Mouse (Mus musculus): ENCODE results near the gene Olfr1225.
"Not testable (repeated sequence)": the region's sequence is repeated elsewhere in the genome, so short reads cannot be mapped to it uniquely, and the experiment has no call there.

Olfr1225 gene

GRCm38 (mm10) chr2:89174569-89174968 is at the start of gene Olfr1225:
Olfr1225 (minus strand) TSS chr2:89174669.
- DNase-seq (ENCODE audit: low spot score in 2 of 2) = no peak

- DNase-seq (ENCODE audit: low spot score in 2 of 2) = no peak
Observed at GRCm38 (mm10) chr2:89199948-89200347, 25.5 kb upstream of the Olfr1225 start, which contains the start of gene Olfr1226. Olfr1226 (minus strand) TSS chr2:89200048.

GRCm38 (mm10) chr2:89196325-89196982 is 22.0 kb upstream of the Olfr1225 start:
- DNase-seq (ENCODE audit: low spot score in 2 of 2) = no peak

- DNase-seq (ENCODE audit: low spot score in 2 of 2) = not testable (repeated sequence)
Observed at GRCm38 (mm10) chr2:89164711-89165110, 9.8 kb downstream of the Olfr1225 start.

- not testable (repeated sequence) for DNase-seq (ENCODE audit: low spot score in 2 of 2)
Observed at GRCm38 (mm10) chr2:89163991-89164390, 10.5 kb downstream of the Olfr1225 start, which contains the start of gene Olfr1224-ps1. Olfr1224-ps1 (minus strand) TSS chr2:89164091.

GRCm38 (mm10) chr2:89151460-89151859 is 23.0 kb downstream of the Olfr1225 start, which contains the start of gene Olfr1223:
Olfr1223 (minus strand) TSS chr2:89151560.
- DNase-seq (ENCODE audit: low spot score in 2 of 2) = no peak

GRCm38 (mm10) chr2:89132954-89133353 is 41.5 kb downstream of the Olfr1225 start, which contains the start of gene Olfr1222:
Olfr1222 (minus strand) TSS chr2:89133054.
- no peak for DNase-seq (ENCODE audit: low spot score in 2 of 2)

Data from spleen, postnatal 36 days (tissue).